ENCODE assay signal across 27 mouse cellular contexts in the genomic region with DNA sequence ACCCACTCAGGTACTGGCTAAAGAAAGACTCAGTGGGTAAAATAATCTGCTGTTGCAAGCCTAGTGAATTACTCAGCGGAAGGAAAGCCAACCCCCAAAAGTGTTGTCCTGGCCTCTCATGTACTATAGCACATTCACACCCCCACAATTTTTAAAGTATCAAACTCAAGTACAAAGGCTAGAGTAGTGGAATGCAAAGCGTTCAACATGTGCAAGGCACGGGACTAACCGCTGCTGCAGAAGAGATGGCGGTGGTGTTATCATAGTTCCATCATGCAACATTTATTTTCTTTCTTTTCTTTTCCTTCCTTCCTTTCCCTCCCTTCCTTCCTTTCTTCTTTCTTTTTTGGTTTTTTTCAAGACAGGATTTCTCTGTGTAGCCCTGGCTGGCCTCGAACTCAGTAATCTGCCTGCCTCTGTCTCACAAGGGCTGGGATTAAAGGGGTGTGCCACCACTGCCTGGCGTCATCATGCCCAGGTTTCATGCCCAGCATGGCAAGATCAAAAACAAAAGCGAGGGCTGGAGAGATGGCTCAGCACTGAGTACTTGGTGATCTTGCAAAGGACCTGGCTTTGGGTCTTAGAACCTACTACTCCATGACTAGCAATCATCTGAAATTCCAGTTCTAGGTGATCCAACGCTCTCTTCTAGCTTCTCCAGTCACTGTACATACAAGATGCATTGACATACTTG. TPM values are rescaled to one million over a fixed set of nuclear protein-coding genes. Genes with fewer than 3 reads are reported as not detected.
DNase-seq lines count a peak whose midpoint lies in the region; ATAC-seq and TF ChIP-seq lines count a peak whose summit lies in the region.
"Had no signal": no experiment of that assay in that cellular context is flagged by ENCODE, and none has a peak within 500 bp of the region (broad histone marks: within the 10 kb centered on the region; RNA-seq: fewer than 3 reads in every experiment).

No protein-coding gene starts in this region.

- H3K27me3 ChIP-seq in heart, embryonic 10.5 days (ENCODE audit: insufficient read depth, poor library complexity, severe bottlenecking) = no peaks in the 10 kb centered on the region
- H3K27me3 ChIP-seq in heart, embryonic 11.5 days (ENCODE audit: control insufficient read depth, insufficient read depth, low read length) = no peaks in the 10 kb centered on the region
- no peaks in the 10 kb centered on the region for H3K27me3 ChIP-seq in kidney, embryonic 16.5 days (ENCODE audit: insufficient read depth, low read length)
- H3K27me3 ChIP-seq in kidney, embryonic 14.5 days (ENCODE audit: control insufficient read depth, insufficient read depth, low read length) = no peaks in the 10 kb centered on the region
- H3K27me3 ChIP-seq in lung, postnatal 0 days (replicated peaks; ENCODE audit: insufficient read depth, low read length) = no peaks in the 10 kb centered on the region
- no peaks in the 10 kb centered on the region for H3K27me3 ChIP-seq in intestine, embryonic 16.5 days (replicated peaks; ENCODE audit: control insufficient read depth, insufficient read depth, low read length)
- H3K27me3 ChIP-seq: limb, embryonic 15.5 days; midbrain, embryonic 12.5 days had no signal

- H3K9ac ChIP-seq in heart, embryonic 11.5 days (ENCODE audit: low read depth, low read length) = no peak overlapping the region
- H3K9ac ChIP-seq in kidney, embryonic 16.5 days (replicated peaks; ENCODE audit: low read length) = no peak overlapping the region
- H3K9ac ChIP-seq in kidney, embryonic 14.5 days (ENCODE audit: low read depth, low read length) = no peak overlapping the region
- no peak overlapping the region for H3K9ac ChIP-seq in lung, postnatal 0 days (replicated peaks; ENCODE audit: low read depth)
- no peak overlapping the region for H3K9ac ChIP-seq in intestine, embryonic 16.5 days (ENCODE audit: low read depth, low read length)
- H3K9ac ChIP-seq: forebrain, postnatal 0 days; limb, embryonic 15.5 days; liver, embryonic 14.5 days; midbrain, embryonic 12.5 days had no signal

- peaks cover 23% of the 10 kb centered on the region for H3K4me1 ChIP-seq in heart, embryonic 10.5 days
- H3K4me1 ChIP-seq in heart, embryonic 11.5 days (ENCODE audit: control insufficient read depth, insufficient read depth, low read length) = peaks cover 13% of the 10 kb centered on the region
- H3K4me1 ChIP-seq in kidney, embryonic 16.5 days (ENCODE audit: insufficient read depth, low read length) = peaks cover 41% of the 10 kb centered on the region
- H3K4me1 ChIP-seq in kidney, embryonic 14.5 days (ENCODE audit: control insufficient read depth, insufficient read depth, low read length) = peaks cover 3% of the 10 kb centered on the region; the same call in 1 of the 2 replicates
- no peaks in the 10 kb centered on the region; the same call in 1 of the 2 replicates for H3K4me1 ChIP-seq in lung, postnatal 0 days (ENCODE audit: insufficient read depth, low read depth, low read length)
- peaks cover 14% of the 10 kb centered on the region for H3K4me1 ChIP-seq in intestine, embryonic 16.5 days (ENCODE audit: control insufficient read depth, insufficient read depth, low read length)

- no peak for ATAC-seq in heart, embryonic 11.5 days (replicated peaks; ENCODE audit: insufficient number of reproducible peaks, low FRiP score, low TSS enrichment)
- no peak for ATAC-seq in kidney, embryonic 16.5 days (ENCODE audit: low FRiP score, low TSS enrichment)
- no peak for ATAC-seq in kidney, embryonic 14.5 days (ENCODE audit: low FRiP score, low TSS enrichment)
- peak; percentile 31; the same call in 1 of the 2 replicates for ATAC-seq in lung, postnatal 0 days
- ATAC-seq in intestine, embryonic 16.5 days = no peak
- ATAC-seq: CD4-positive, CD25-positive, alpha-beta regulatory T cell, adult 4 months; forebrain, postnatal 0 days; inflammation-experienced regulatory T-cells, adult 6 months had no signal

- TF ChIP-seq EP300 in lung, postnatal 0 days (IDR thresholded peaks at IDR 0.05) = no peak

- no peak overlapping the region for H3K4me2 ChIP-seq in heart, embryonic 11.5 days
- H3K4me2 ChIP-seq in kidney, embryonic 16.5 days (replicated peaks; ENCODE audit: low read depth, low read length) = no peak overlapping the region
- no peak overlapping the region for H3K4me2 ChIP-seq in kidney, embryonic 14.5 days (replicated peaks; ENCODE audit: low read depth, low read length)
- H3K4me2 ChIP-seq in lung, postnatal 0 days (replicated peaks; ENCODE audit: low read depth, low read length) = no peak overlapping the region
- no peak overlapping the region for H3K4me2 ChIP-seq in intestine, embryonic 16.5 days (ENCODE audit: low read depth, low read length)
- H3K4me2 ChIP-seq: limb, embryonic 15.5 days; midbrain, embryonic 12.5 days had no signal

- H3K4me3 ChIP-seq in heart, embryonic 10.5 days = no peak overlapping the region
- H3K4me3 ChIP-seq in heart, embryonic 11.5 days (ENCODE audit: low read depth, low read length) = no peak overlapping the region
- H3K4me3 ChIP-seq in kidney, embryonic 16.5 days (ENCODE audit: low read length) = no peak overlapping the region
- H3K4me3 ChIP-seq in kidney, embryonic 14.5 days (ENCODE audit: low read length) = no peak overlapping the region
- no peak overlapping the region for H3K4me3 ChIP-seq in lung, postnatal 0 days (ENCODE audit: low read depth, low read length)
- H3K4me3 ChIP-seq in intestine, embryonic 16.5 days (ENCODE audit: low read length) = no peak overlapping the region
- H3K4me3 ChIP-seq: hindbrain, embryonic 10.5 days; limb, embryonic 15.5 days; midbrain, embryonic 12.5 days had no signal

- no peak overlapping the region for H3K27ac ChIP-seq in heart, embryonic 10.5 days
- no peak overlapping the region for H3K27ac ChIP-seq in heart, embryonic 11.5 days (ENCODE audit: low read depth, low read length)
- H3K27ac ChIP-seq in kidney, embryonic 16.5 days (ENCODE audit: low read length) = 0 out of 2 replicates have a peak overlapping the region, but pooled peaks have one; percentile 10
- no peak overlapping the region for H3K27ac ChIP-seq in kidney, embryonic 14.5 days (ENCODE audit: low read depth, low read length)
- H3K27ac ChIP-seq in lung, postnatal 0 days (ENCODE audit: low read length) = no peak overlapping the region
- peak overlapping the region; percentile 30; the same call in 1 of the 2 replicates for H3K27ac ChIP-seq in intestine, embryonic 16.5 days (ENCODE audit: low read length)
- H3K27ac ChIP-seq: hindbrain, embryonic 10.5 days; limb, embryonic 15.5 days; liver, embryonic 14.5 days; midbrain, embryonic 12.5 days had no signal

- WGBS in heart, embryonic 10.5 days = 82% methylated on average over 9 of the region's 9 CpGs
- 80% methylated on average over 9 of the region's 9 CpGs for WGBS in heart, embryonic 11.5 days (ENCODE audit: insufficient replicate concordance)
- 75% methylated on average over 9 of the region's 9 CpGs for WGBS in kidney, embryonic 16.5 days
- WGBS in kidney, embryonic 14.5 days = 83% methylated on average over 9 of the region's 9 CpGs
- 49% methylated on average over 9 of the region's 9 CpGs for WGBS in lung, postnatal 0 days
- 85% methylated on average over 9 of the region's 9 CpGs for WGBS in intestine, embryonic 16.5 days

- no peaks in the 10 kb centered on the region for H3K9me3 ChIP-seq in heart, embryonic 10.5 days
- H3K9me3 ChIP-seq in heart, embryonic 11.5 days (replicated peaks; ENCODE audit: control insufficient read depth, low read length) = no peaks in the 10 kb centered on the region
- H3K9me3 ChIP-seq in kidney, embryonic 16.5 days (ENCODE audit: low read length) = no peaks in the 10 kb centered on the region
- no peaks in the 10 kb centered on the region for H3K9me3 ChIP-seq in kidney, embryonic 14.5 days (ENCODE audit: control insufficient read depth, low read length)
- H3K9me3 ChIP-seq in lung, postnatal 0 days (ENCODE audit: low read length) = no peaks in the 10 kb centered on the region
- no peaks in the 10 kb centered on the region for H3K9me3 ChIP-seq in intestine, embryonic 16.5 days (ENCODE audit: control insufficient read depth, low read length)
- H3K9me3 ChIP-seq: hindbrain, embryonic 10.5 days; limb, embryonic 15.5 days; midbrain, embryonic 12.5 days had no signal

- TF ChIP-seq CTCF in lung, postnatal 0 days (IDR thresholded peaks at IDR 0.05) = no peak

- H3K36me3 ChIP-seq in heart, embryonic 10.5 days = peaks cover 55% of the 10 kb centered on the region
- peaks cover 28% of the 10 kb centered on the region for H3K36me3 ChIP-seq in heart, embryonic 11.5 days (ENCODE audit: control insufficient read depth, insufficient read depth, low read length)
- H3K36me3 ChIP-seq in kidney, embryonic 16.5 days (ENCODE audit: insufficient read depth, low read length) = peaks cover 42% of the 10 kb centered on the region
- peaks cover 54% of the 10 kb centered on the region for H3K36me3 ChIP-seq in kidney, embryonic 14.5 days (ENCODE audit: control insufficient read depth, insufficient read depth, low read length)
- H3K36me3 ChIP-seq in lung, postnatal 0 days (ENCODE audit: insufficient read depth, low read length) = peaks cover 23% of the 10 kb centered on the region
- H3K36me3 ChIP-seq in intestine, embryonic 16.5 days (ENCODE audit: control insufficient read depth, insufficient read depth, low read length) = peaks cover 16% of the 10 kb centered on the region

- peak; percentile 68 for DNase-seq in heart, embryonic 10.5 days (ENCODE audit: low spot score)
- DNase-seq in lung, postnatal 0 days (ENCODE audit: low spot score) = peak; percentile 50
- no peak for DNase-seq in lung, adult 18-20 months
- DNase-seq in thymus, postnatal 0 days (ENCODE audit: low spot score) = no peak
- DNase-seq: adrenal gland, postnatal 25 days; forebrain, postnatal 0 days; gastrocnemius, postnatal 25 days; heart, postnatal 10 days; kidney, adult 9 months; right cerebral cortex, postnatal 25 days; spleen, adult 18-20 months; thymus, postnatal 36 days had no signal

RNA-seq across cellular contexts. Expression of a gene that starts 2.4 kb away (rescaled TPM):
- not detected in 2 replicates for polyA plus RNA-seq in heart, embryonic 10.5 days (2016; fragmentation: Nextera tagmentation; extraction: Ambion mirVana)
- polyA plus RNA-seq in heart, embryonic 11.5 days (2014; fragmentation: Nextera tagmentation; extraction: Ambion mirVana) = 2.7 TPM in 1 of 2 replicates, not detected in the other
- 6.7 TPM in 1 of 2 replicates, not detected in the other for polyA plus RNA-seq in kidney, embryonic 16.5 days (2015; fragmentation: Nextera tagmentation; extraction: Ambion mirVana)
- not detected in 2 replicates for polyA plus RNA-seq in kidney, embryonic 14.5 days (2014; fragmentation: Nextera tagmentation; extraction: Ambion mirVana)
- polyA plus RNA-seq in lung, postnatal 0 days (2015; fragmentation: Nextera tagmentation; extraction: Ambion mirVana) = 2.0 TPM in 1 of 2 replicates, not detected in the other
- polyA plus RNA-seq in intestine, embryonic 16.5 days (2015; fragmentation: Nextera tagmentation; extraction: Ambion mirVana) = 5.5 TPM in 1 of 2 replicates, not detected in the other
- polyA plus RNA-seq in thymus, postnatal 0 days (2015; fragmentation: Nextera tagmentation; extraction: Ambion mirVana) = 2.0 TPM in 1 of 2 replicates, not detected in the other
- polyA plus RNA-seq: CD4-positive, CD25-positive, alpha-beta regulatory T cell, adult 4 months; cortical plate, adult 2 months; embryonic facial prominence, embryonic 11.5 days; forebrain, embryonic 11.5 days; inflammation-experienced regulatory T-cells, adult 6 months; liver, embryonic 14.5 days; lung, embryonic 16.5 days; testis, adult 2 months had no signal

RNA-seq across cellular contexts. Expression of a gene that starts 10.9 kb away (rescaled TPM):
- polyA plus RNA-seq in heart, embryonic 10.5 days (2016; fragmentation: Nextera tagmentation; extraction: Ambion mirVana) = 17.9 and 19.7 TPM in 2 replicates
- polyA plus RNA-seq in heart, embryonic 11.5 days (2014; fragmentation: Nextera tagmentation; extraction: Ambion mirVana) = 10.0 and 10.9 TPM in 2 replicates
- polyA plus RNA-seq in kidney, embryonic 16.5 days (2015; fragmentation: Nextera tagmentation; extraction: Ambion mirVana) = 17.2 and 19.5 TPM in 2 replicates
- polyA plus RNA-seq in kidney, embryonic 14.5 days (2014; fragmentation: Nextera tagmentation; extraction: Ambion mirVana) = 12.2 and 14.8 TPM in 2 replicates
- polyA plus RNA-seq in lung, postnatal 0 days (2015; fragmentation: Nextera tagmentation; extraction: Ambion mirVana) = 4.2 and 4.9 TPM in 2 replicates
- polyA plus RNA-seq in intestine, embryonic 16.5 days (2015; fragmentation: Nextera tagmentation; extraction: Ambion mirVana) = 9.2 TPM in 2 replicates
- 4.1 and 4.2 TPM in 2 replicates for polyA plus RNA-seq in thymus, postnatal 0 days (2015; fragmentation: Nextera tagmentation; extraction: Ambion mirVana)

RNA-seq across cellular contexts. Expression of a gene that starts 12.1 kb away (rescaled TPM):
- polyA plus RNA-seq in heart, embryonic 10.5 days (2016; fragmentation: Nextera tagmentation; extraction: Ambion mirVana) = 127 and 140 TPM in 2 replicates
- 97.7 and 108 TPM in 2 replicates for polyA plus RNA-seq in heart, embryonic 11.5 days (2014; fragmentation: Nextera tagmentation; extraction: Ambion mirVana)
- polyA plus RNA-seq in kidney, embryonic 16.5 days (2015; fragmentation: Nextera tagmentation; extraction: Ambion mirVana) = 95.6 and 99.3 TPM in 2 replicates
- 80.4 and 89.1 TPM in 2 replicates for polyA plus RNA-seq in kidney, embryonic 14.5 days (2014; fragmentation: Nextera tagmentation; extraction: Ambion mirVana)
- polyA plus RNA-seq in lung, postnatal 0 days (2015; fragmentation: Nextera tagmentation; extraction: Ambion mirVana) = 35.2 and 42.8 TPM in 2 replicates
- polyA plus RNA-seq in intestine, embryonic 16.5 days (2015; fragmentation: Nextera tagmentation; extraction: Ambion mirVana) = 91.3 and 105 TPM in 2 replicates
- 65.5 and 66.3 TPM in 2 replicates for polyA plus RNA-seq in thymus, postnatal 0 days (2015; fragmentation: Nextera tagmentation; extraction: Ambion mirVana)

RNA-seq across cellular contexts. Expression of a gene that starts 18.8 kb away (rescaled TPM):
- 0.88 and 0.99 TPM in 2 replicates for polyA plus RNA-seq in heart, embryonic 10.5 days (2016; fragmentation: Nextera tagmentation; extraction: Ambion mirVana)
- polyA plus RNA-seq in heart, embryonic 11.5 days (2014; fragmentation: Nextera tagmentation; extraction: Ambion mirVana) = 0.68 and 1.2 TPM in 2 replicates
- polyA plus RNA-seq in kidney, embryonic 16.5 days (2015; fragmentation: Nextera tagmentation; extraction: Ambion mirVana) = 2.0 and 2.9 TPM in 2 replicates
- 2.7 and 3.5 TPM in 2 replicates for polyA plus RNA-seq in kidney, embryonic 14.5 days (2014; fragmentation: Nextera tagmentation; extraction: Ambion mirVana)
- 3.7 and 4.2 TPM in 2 replicates for polyA plus RNA-seq in lung, postnatal 0 days (2015; fragmentation: Nextera tagmentation; extraction: Ambion mirVana)
- 1.8 and 1.9 TPM in 2 replicates for polyA plus RNA-seq in intestine, embryonic 16.5 days (2015; fragmentation: Nextera tagmentation; extraction: Ambion mirVana)
- 2.1 and 3.9 TPM in 2 replicates for polyA plus RNA-seq in thymus, postnatal 0 days (2015; fragmentation: Nextera tagmentation; extraction: Ambion mirVana)

RNA-seq across cellular contexts. Expression of a gene that starts 35.6 kb away (rescaled TPM):
- 143 and 183 TPM in 2 replicates for polyA plus RNA-seq in heart, embryonic 10.5 days (2016; fragmentation: Nextera tagmentation; extraction: Ambion mirVana)
- polyA plus RNA-seq in heart, embryonic 11.5 days (2014; fragmentation: Nextera tagmentation; extraction: Ambion mirVana) = 187 and 213 TPM in 2 replicates
- polyA plus RNA-seq in kidney, embryonic 16.5 days (2015; fragmentation: Nextera tagmentation; extraction: Ambion mirVana) = 209 and 212 TPM in 2 replicates
- polyA plus RNA-seq in kidney, embryonic 14.5 days (2014; fragmentation: Nextera tagmentation; extraction: Ambion mirVana) = 305 and 373 TPM in 2 replicates
- 154 and 157 TPM in 2 replicates for polyA plus RNA-seq in lung, postnatal 0 days (2015; fragmentation: Nextera tagmentation; extraction: Ambion mirVana)
- 138 and 152 TPM in 2 replicates for polyA plus RNA-seq in intestine, embryonic 16.5 days (2015; fragmentation: Nextera tagmentation; extraction: Ambion mirVana)
- 263 and 265 TPM in 2 replicates for polyA plus RNA-seq in thymus, postnatal 0 days (2015; fragmentation: Nextera tagmentation; extraction: Ambion mirVana)

Comparison
In these comparisons a context has a peak if more than half of its experiments do, and no peak if none do; other contexts are left out.
1. DNase-seq: peak in heart, embryonic 10.5 days (single experiment) and lung, postnatal 0 days (single experiment); none in lung, adult 18-20 months (0 of 2) and thymus, postnatal 0 days (single experiment).
2. H3K27ac ChIP-seq: peak in kidney, embryonic 16.5 days (single experiment) and intestine, embryonic 16.5 days (single experiment); none in heart, embryonic 10.5 days (single experiment), heart, embryonic 11.5 days (single experiment), kidney, embryonic 14.5 days (single experiment) and lung, postnatal 0 days (single experiment).